Mouse (Mus musculus) hindbrain, embryonic 13.5 days (tissue): Measurements from ENCODE around the gene BC030867. TPM values are rescaled to one million over a fixed set of nuclear protein-coding genes. Genes with fewer than 3 reads are reported as not detected.

ENCODE experiments used
- ATAC-seq: fragments of 200-750 bp; cut with Nextera tagmentation; 2 replicates; pipeline ENCODE4 v1.8.0; 2017; ENCODE audit warnings: moderate TSS enrichment; ENCODE audit not compliant: low FRiP score
- H3K27ac ChIP-seq: fragments of 300-500 bp; sonication (generic); 2 replicates; pipeline ENCODE4 v1.5.1; 2015; ENCODE audit warnings: inconsistent platforms, mild to moderate bottlenecking, moderate library complexity
- H3K27me3 ChIP-seq: fragments of 300-500 bp; sonication (generic); 2 replicates; pipeline ENCODE4 v1.6.1; 2015; ENCODE audit warnings: mild to moderate bottlenecking, inconsistent platforms
- H3K36me3 ChIP-seq: fragments of 300-500 bp; sonication (generic); 2 replicates; pipeline ENCODE4 v1.6.1; 2015; ENCODE audit warnings: mild to moderate bottlenecking, inconsistent platforms
- H3K4me1 ChIP-seq: fragments of 300-500 bp; sonication (generic); replicated peaks from 2 replicates; pipeline ENCODE4 v1.6.1; 2015; ENCODE audit warnings: inconsistent platforms
- H3K4me2 ChIP-seq: fragments of 300-500 bp; sonication (generic); 2 replicates; pipeline ENCODE4 v1.6.1; 2015; ENCODE audit warnings: inconsistent platforms, mild to moderate bottlenecking, moderate library complexity
- H3K4me3 ChIP-seq: fragments of 300-500 bp; sonication (generic); 2 replicates; pipeline ENCODE4 v1.5.1; 2015; ENCODE audit warnings: mild to moderate bottlenecking, inconsistent platforms
- H3K9ac ChIP-seq: fragments of 300-500 bp; sonication (generic); 2 replicates; pipeline ENCODE4 v1.6.1; 2015; ENCODE audit warnings: mild to moderate bottlenecking, inconsistent platforms
- H3K9me3 ChIP-seq: fragments of 300-500 bp; sonication (generic); 2 replicates; pipeline ENCODE4 v1.6.1; 2016; ENCODE audit warnings: inconsistent platforms
- WGBS: fragments of 180-500 bp; shearing (Covaris S2); methylation state at CpG from one replicate; pipeline ENCODE4 v1.1.7; 2015; 5-methylcytosine and 5-hydroxymethylcytosine counted together
- polyA plus RNA-seq: library from polyadenylated mRNA; unstranded; fragments of >200 nt; fragmentation: Nextera tagmentation; extraction: Ambion mirVana; gene quantifications from 2 replicates; pipeline ENCODE4 v1.2.1, GENCODE M21; 2015

BC030867 gene
- polyA plus RNA-seq, 1 experiment from 2014 or later: 3.8 TPM

- H3K9me3 ChIP-seq: no peaks in the 10 kb centered on the region
- no peak for ATAC-seq
- H3K27me3 ChIP-seq: no peaks in the 10 kb centered on the region
- no peak overlapping the region for H3K4me2 ChIP-seq
- WGBS: 88% methylated on average over 8 of the region's 8 CpGs
- peaks cover 61% of the 10 kb centered on the region for H3K36me3 ChIP-seq
- no peak overlapping the region for H3K4me3 ChIP-seq
- H3K9ac ChIP-seq: peak overlapping the region; percentile 9; the same call in 1 of the 2 replicates
- H3K4me1 ChIP-seq: peaks cover 33% of the 10 kb centered on the region
- peak overlapping the region; percentile 13; the same call in 1 of the 2 replicates for H3K27ac ChIP-seq
These were observed 39.5 kb downstream of the BC030867 start for GRCm38 (mm10) chr11:102288027-102288804.

- Histone ChIP-seq H3K9ac (peak overlapping the region; percentile 9; the same call in 1 of the 2 replicates), H3K4me1 (peaks cover 36% of the 10 kb centered on the region), H3K36me3 (peaks cover 67% of the 10 kb centered on the region), H3K4me2 (no peak overlapping the region), H3K9me3 (no peaks in the 10 kb centered on the region), H3K27me3 (no peaks in the 10 kb centered on the region), H3K27ac (peak overlapping the region; percentile 13; the same call in 1 of the 2 replicates), H3K4me3 (no peak overlapping the region)
- WGBS: 76% methylated on average over 2 of the region's 2 CpGs
- ATAC-seq: no peak
These were observed 40.2 kb downstream of the BC030867 start for GRCm38 (mm10) chr11:102288913-102289312.

- no peak overlapping the region for H3K4me2 ChIP-seq
- no peak for ATAC-seq
- no peaks in the 10 kb centered on the region for H3K27me3 ChIP-seq
- H3K9ac ChIP-seq: no peak overlapping the region
- no peaks in the 10 kb centered on the region for H3K9me3 ChIP-seq
- peaks cover 73% of the 10 kb centered on the region for H3K36me3 ChIP-seq
- no peak overlapping the region for H3K4me3 ChIP-seq
- H3K27ac ChIP-seq: 0 out of 2 replicates have a peak overlapping the region, but pooled peaks have one; percentile 5
- 58% methylated on average over 6 of the region's 6 CpGs for WGBS
- H3K4me1 ChIP-seq: peaks cover 43% of the 10 kb centered on the region
These were observed 40.9 kb downstream of the BC030867 start for GRCm38 (mm10) chr11:102289511-102290100.

GRCm38 (mm10) chr11:102290141-102290540, 41.5 kb downstream of the BC030867 start:
- Histone ChIP-seq H3K36me3 (peaks cover 73% of the 10 kb centered on the region), H3K4me1 (peaks cover 49% of the 10 kb centered on the region), H3K27ac (0 out of 2 replicates have a peak overlapping the region, but pooled peaks have one; percentile 5), H3K27me3 (no peaks in the 10 kb centered on the region), H3K4me3 (no peak overlapping the region), H3K4me2 (no peak overlapping the region), H3K9ac (peak overlapping the region; percentile 39; the same call in 1 of the 2 replicates), H3K9me3 (no peaks in the 10 kb centered on the region)
- ATAC-seq: no peak
- 70% methylated on average over 4 of the region's 4 CpGs for WGBS

- Histone ChIP-seq H3K27me3 (no peaks in the 10 kb centered on the region), H3K4me2 (no peak overlapping the region), H3K9ac (peak overlapping the region; percentile 39; the same call in 1 of the 2 replicates), H3K9me3 (no peaks in the 10 kb centered on the region), H3K4me3 (no peak overlapping the region), H3K36me3 (peaks cover 73% of the 10 kb centered on the region), H3K4me1 (peaks cover 45% of the 10 kb centered on the region), H3K27ac (no peak overlapping the region; the same call in 1 of the 2 replicates)
- 83% methylated on average over 11 of the region's 11 CpGs for WGBS
- ATAC-seq: no peak
These were observed 42.4 kb downstream of the BC030867 start for GRCm38 (mm10) chr11:102291051-102291535.

GRCm38 (mm10) chr11:102293971-102294370, 45.3 kb downstream of the BC030867 start:
- ATAC-seq: no peak
- no peaks in the 10 kb centered on the region for H3K9me3 ChIP-seq
- H3K27ac ChIP-seq: no peak overlapping the region
- H3K9ac ChIP-seq: peak overlapping the region; percentile 94
- peaks cover 54% of the 10 kb centered on the region for H3K36me3 ChIP-seq
- H3K4me2 ChIP-seq: peak overlapping the region; percentile 93; the same call in 1 of the 2 replicates
- no peak overlapping the region for H3K4me3 ChIP-seq
- 94% methylated on average over 13 of the region's 13 CpGs for whole genome bisulfite sequencing
- H3K4me1 ChIP-seq: peaks cover 33% of the 10 kb centered on the region
- no peaks in the 10 kb centered on the region for H3K27me3 ChIP-seq

GRCm38 (mm10) chr11:102294416-102294815, 45.7 kb downstream of the BC030867 start:
- peak overlapping the region; percentile 94 for H3K9ac ChIP-seq
- peak overlapping the region; percentile 98; the same call in 1 of the 2 replicates for H3K27ac ChIP-seq
- ATAC-seq: no peak
- no peaks in the 10 kb centered on the region for H3K27me3 ChIP-seq
- peaks cover 49% of the 10 kb centered on the region for H3K36me3 ChIP-seq
- peak overlapping the region; percentile 93 for H3K4me2 ChIP-seq
- no peaks in the 10 kb centered on the region for H3K9me3 ChIP-seq
- 87% methylated on average over 5 of the region's 5 CpGs for WGBS
- peaks cover 29% of the 10 kb centered on the region for H3K4me1 ChIP-seq
- peak overlapping the region; percentile 71 for H3K4me3 ChIP-seq

GRCm38 (mm10) chr11:102294887-102295597, 46.4 kb downstream of the BC030867 start:
- no peaks in the 10 kb centered on the region for H3K27me3 ChIP-seq
- ATAC-seq: 0 out of 2 replicates have a peak, but pooled peaks have one; percentile 1
- H3K9me3 ChIP-seq: no peaks in the 10 kb centered on the region
- peak overlapping the region; percentile 71 for H3K4me3 ChIP-seq
- WGBS: 69% methylated on average over 12 of the region's 12 CpGs
- peak overlapping the region; percentile 98 for H3K27ac ChIP-seq
- H3K9ac ChIP-seq: peak overlapping the region; percentile 94
- peaks cover 29% of the 10 kb centered on the region for H3K4me1 ChIP-seq
- peak overlapping the region; percentile 93 for H3K4me2 ChIP-seq
- H3K36me3 ChIP-seq: peaks cover 44% of the 10 kb centered on the region

GRCm38 (mm10) chr11:102295598-102296471, 47.2 kb downstream of the BC030867 start:
- Histone ChIP-seq H3K9ac (peak overlapping the region; percentile 94), H3K4me2 (peak overlapping the region; percentile 93), H3K9me3 (no peaks in the 10 kb centered on the region), H3K27ac (peak overlapping the region; percentile 98), H3K27me3 (no peaks in the 10 kb centered on the region), H3K36me3 (peaks cover 36% of the 10 kb centered on the region), H3K4me1 (peaks cover 29% of the 10 kb centered on the region), H3K4me3 (peak overlapping the region; percentile 71)
- under 1% methylated on average over 39 of the region's 73 CpGs for WGBS
- peak; percentile 33 for ATAC-seq

- WGBS: under 1% methylated on average over 65 of the region's 125 CpGs
These were observed 48.1 kb downstream of the BC030867 start, which contains the start of gene Atxn7l3 for GRCm38 (mm10) chr11:102296491-102297472. Gene Atxn7l3, minus strand, starts transcription at chr11:102296631.

More at GRCm38 (mm10) chr11:102296491-102297472, 48.1 kb downstream of the BC030867 start, which contains the start of gene Atxn7l3:
- H3K36me3 ChIP-seq: peaks cover 26% of the 10 kb centered on the region
- peak; percentile 95 for ATAC-seq
- peaks cover 29% of the 10 kb centered on the region for H3K4me1 ChIP-seq
- H3K27me3 ChIP-seq: no peaks in the 10 kb centered on the region
- H3K27ac ChIP-seq: peak within 1 kb of the TSS; percentile 98
- peak within 1 kb of the TSS; percentile 71 for H3K4me3 ChIP-seq
- peak within 1 kb of the TSS; percentile 93 for H3K4me2 ChIP-seq
- peak within 1 kb of the TSS; percentile 94 for H3K9ac ChIP-seq
- no peaks in the 10 kb centered on the region for H3K9me3 ChIP-seq
